Mouse (Mus musculus): ENCODE measurements around the gene Ly6g5c.
"Not testable (repeated sequence)": the region's sequence is repeated elsewhere in the genome, so short reads cannot be mapped to it uniquely, and the experiment has no call there.

The Ly6g5c gene

DNA sequence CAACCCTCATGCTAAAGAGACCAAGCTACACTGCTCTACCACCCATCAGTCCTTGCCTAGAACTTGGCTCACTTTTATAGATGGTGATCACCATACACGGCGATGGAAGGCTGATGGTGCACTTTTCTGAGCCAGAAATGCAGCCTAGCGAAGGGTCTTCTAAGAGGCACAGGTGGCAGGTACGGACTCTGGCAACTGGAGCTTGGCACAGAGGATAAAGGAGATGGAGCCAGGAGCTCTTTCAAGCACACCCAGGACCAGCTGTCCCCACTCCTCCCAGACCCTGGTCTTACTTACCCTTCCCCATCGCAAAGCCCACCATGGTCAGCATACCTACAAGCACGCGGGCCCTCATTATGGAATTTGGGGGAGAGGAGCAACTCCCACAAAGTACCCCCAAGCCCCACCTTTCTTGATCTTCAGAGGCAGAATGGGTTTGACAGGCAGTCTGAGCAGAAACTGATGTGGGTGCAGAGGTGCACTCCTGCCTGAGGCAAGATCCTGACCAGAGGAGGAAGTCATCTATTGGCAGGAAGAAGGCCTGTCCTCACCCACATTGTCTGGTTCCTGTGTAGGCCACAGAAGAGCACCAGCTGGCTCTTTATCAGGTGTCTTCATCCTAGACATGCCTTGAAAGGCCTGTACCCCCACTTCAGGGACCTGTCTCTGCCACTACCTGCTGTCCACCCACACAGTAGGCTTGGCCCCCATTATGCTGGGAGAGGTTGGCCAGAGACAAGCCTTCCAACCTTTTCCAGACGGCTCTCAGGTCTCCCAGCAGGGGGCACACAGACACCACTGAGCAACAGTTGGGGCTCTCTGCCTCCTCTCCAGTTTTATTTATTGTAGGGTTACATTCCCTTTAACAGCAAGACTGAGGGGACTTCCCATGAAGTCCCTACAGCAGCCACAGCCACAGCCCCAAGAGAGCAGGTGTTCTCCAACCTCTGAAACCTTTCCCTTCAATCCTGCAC, 7.3 kb downstream of the Ly6g5c start, which contains the start of gene Ly6g5b:
Gene Ly6g5b (minus strand): TSS at position 383 of the 974 bp plus-strand sequence.
- peak; percentile 49 for DNase-seq

DNA sequence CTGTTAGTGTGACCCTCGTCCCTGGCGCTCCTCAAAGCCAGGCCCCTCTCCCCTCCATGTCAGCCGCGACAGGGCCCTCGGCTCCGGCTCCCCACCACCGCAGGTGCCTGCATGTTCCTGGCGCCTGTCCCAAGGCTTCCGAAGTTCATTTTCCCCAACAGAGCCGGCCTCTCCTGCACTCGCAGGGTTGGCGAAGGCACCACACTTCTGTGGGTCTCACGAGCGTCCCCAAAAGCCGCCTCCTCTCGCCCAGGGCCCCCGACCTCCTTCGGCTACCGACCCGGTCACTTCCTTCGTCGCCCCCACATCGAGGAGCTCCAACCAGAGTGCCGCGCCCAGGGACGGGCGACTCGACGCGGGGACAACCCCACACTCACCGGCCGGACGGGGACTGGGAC, 12.7 kb downstream of the Ly6g5c start:
- no peak for DNase-seq

DNA sequence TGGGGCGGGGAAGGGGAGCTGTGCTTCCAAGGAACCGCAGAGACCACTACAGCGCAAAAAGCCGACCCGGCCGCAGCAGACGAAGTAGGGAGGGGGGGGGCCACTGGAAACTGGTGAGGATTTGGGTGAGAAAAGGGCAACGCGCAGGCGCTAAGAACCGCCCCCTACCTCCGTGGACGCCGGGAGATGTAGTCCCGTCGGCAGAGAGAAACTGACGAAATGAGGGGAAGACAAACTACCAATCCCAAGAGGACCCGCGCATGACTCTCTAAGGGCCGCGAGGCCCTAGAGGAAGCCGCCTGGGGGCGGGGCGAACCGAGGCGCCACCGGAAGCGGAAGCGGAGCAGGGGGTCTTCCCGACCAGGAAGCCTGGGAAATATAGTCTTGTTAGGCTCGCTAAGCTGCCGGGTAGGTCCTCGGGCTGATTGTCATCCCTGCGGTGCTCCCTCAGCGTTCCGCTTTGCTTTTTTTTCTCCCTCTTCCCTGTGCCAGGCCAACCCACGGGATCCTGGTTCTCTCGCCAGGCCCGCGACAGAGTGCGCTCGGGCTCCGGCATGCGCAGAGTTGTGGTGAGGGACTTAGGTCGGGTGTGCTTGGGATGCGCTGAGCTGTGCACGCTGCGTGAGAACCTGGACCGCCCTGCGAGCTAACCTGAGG, 13.2 kb downstream of the Ly6g5c start, which contains the start of gene Gpank1:
Gene Gpank1 (plus strand): TSS at position 313 of the 657 bp plus-strand sequence.
- peak; percentile 96 for DNase-seq

DNA sequence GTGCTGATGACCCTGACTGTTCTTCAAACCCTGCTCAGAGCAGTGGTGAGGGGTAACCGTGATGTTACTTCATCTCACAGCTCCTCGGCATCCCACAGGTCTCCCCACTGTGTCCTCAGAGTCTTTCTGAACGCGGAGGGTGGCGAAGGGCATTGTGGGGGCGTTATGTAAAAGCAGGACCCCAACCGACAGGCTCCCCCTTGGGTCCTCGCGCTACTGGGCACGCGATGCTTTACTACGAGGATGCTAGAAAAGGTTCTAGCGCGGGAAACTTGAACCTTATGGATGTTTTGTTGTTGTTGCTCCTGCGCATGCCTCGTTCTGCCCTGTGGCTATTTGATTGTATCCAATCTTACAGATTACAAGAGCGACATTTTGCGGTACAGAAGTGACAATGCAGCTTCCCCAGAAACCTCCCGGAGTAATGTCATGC, 13.8 kb downstream of the Ly6g5c start, which contains the start of gene Csnk2b:
Gene Csnk2b (minus strand): TSS at position 183 of the 433 bp plus-strand sequence.
- DNase-seq: peak; percentile 44

DNA sequence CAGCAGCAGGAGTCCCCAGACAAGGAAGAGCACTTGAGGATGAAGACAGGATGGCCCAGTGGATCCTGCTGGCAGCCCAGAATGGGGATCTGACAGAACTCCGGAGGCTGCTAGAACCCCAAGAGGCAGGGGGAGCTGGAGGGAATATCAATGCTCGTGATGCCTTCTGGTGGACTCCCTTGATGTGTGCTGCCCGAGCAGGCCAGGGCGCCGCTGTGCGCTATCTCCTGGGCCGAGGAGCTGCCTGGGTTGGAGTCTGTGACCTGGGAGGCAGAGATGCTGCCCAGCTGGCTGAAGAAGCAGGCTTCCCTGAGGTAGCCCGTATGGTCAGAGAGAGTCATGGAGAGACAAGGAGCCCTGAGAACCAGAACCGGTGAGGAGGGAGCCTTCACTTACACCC, 15.2 kb downstream of the Ly6g5c start:
- DNase-seq: not testable (repeated sequence)

DNA sequence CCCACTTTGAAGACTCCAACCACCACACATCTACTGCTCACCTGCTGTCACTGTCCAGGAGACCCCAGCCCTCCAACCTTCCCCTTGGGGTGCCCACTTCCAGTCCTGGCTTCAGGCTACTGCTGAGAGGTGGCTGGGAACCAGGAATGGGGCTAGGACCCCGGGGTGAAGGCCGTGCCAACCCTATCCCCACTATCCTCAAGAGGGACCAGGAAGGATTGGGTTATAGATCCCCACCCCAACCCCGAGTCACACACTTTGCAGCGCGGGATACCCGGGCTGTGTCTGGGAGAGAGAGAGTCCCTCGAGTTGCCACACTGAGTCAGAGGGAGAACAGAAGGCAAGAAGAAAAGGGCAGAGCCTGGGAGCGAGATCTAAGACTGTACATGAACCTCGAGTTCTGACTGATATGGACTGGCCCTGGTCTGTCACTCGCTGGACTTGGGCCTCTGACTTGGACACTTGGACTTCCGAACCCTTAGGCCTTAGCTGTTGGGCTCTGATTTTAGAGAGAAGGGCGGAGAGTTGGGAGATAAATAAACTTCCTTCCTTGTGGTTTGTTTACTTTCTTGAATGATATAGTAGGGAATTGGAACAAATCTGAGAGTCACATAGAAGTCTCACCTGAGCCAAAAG, 16.3 kb downstream of the Ly6g5c start:
- not testable (repeated sequence) for DNase-seq

DNA sequence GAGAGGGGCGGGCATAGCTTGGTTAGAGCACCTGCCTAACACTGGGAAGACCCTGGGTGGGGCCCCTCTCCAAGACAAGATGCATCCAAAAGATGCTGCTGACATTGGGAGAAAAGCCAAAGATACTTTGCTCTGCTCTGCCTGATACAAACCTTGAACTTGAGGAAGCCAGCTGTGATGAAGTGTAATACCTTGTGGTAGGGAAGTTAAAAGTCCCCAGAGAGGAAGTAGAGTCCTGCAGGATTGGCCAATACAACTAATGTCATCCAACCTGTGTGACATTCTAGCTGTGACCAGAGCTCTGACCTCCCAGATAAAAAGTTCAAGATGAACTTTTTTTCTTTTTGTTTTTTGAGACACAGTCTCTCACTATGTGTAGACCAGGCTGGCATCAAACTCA, 17.0 kb downstream of the Ly6g5c start:
- no peak for DNase-seq

DNA sequence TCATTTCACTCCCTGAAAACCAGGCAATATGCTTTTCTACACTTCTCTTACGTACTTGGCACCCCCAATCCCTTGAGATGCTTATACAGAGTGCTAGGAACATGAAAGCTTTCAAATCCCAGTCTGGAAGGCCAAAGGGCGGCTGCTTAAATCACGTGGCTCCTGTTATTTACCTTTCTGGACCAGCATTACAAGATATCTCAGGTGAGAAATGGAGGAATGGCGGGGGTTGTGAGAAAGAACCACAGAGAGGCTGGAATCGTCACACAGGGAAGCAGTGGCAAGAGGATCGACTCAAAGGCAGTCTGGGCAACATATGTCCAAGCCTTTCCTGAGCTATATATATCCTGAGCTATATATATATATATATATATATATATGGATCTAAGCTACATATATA, 17.5 kb downstream of the Ly6g5c start:
- no peak for DNase-seq

DNA sequence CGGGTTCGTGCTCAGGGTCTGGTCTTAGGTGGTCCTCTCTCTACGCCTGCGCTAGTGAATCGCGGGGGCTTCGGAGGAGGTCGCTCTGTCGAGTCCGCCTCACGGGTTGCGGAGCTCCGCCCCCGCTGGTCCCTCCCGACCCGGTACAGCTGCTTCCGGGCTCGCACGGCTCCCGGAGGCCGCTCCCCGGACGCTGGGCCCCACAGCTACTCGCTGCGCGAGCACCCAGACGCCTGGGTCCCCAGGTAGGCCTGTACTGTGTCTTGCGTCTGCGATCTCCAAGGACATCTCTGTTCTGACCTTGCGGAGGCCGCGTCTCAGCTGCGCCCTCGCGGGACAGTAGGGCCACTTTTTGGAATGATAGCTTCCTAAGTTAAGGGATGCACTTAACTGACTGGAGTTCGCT, 18.1 kb downstream of the Ly6g5c start, which contains the start of gene D17H6S53E:
Gene D17H6S53E (plus strand): TSS at position 168 of the 406 bp plus-strand sequence.
- peak; percentile 89 for DNase-seq

DNA sequence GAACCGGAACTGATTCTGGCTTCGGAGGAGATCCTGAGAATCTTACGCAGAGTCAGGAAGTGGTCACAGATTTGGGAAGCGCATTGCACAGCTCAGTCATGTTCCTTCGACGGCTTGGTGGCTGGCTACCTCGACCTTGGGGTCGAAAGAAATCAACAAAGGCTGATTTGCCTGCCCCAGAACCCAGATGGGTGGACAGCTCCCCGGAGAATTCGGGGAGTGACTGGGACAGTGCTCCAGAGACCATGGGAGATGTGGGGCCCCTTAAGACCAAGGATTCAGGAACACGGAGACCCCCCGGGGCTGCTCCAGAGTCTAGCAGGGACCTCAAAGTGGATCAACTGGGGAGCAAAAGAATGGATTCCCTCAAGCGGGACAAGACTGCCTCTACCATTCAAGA, 18.9 kb downstream of the Ly6g5c start:
- DNase-seq: no peak

DNA sequence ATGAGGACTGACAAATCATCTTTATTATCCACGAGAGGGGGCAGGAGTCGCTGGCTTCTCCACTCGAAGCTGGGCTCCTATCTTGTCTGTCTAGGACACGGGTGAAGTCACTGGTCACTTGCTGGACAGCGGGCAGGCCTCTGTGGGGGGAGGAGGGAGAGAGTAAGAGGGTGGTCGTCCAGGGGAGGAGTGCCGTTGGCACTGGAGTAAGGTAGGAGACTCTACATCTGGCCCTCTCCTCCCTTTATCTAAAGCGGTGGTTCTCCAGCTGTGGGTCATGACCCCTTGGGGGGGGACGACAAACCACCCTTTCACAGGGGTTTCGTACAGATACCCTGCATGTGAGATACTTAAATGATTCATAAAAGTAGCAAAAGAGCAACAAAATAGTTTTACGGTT, 20.9 kb downstream of the Ly6g5c start:
- DNase-seq: no peak

DNA sequence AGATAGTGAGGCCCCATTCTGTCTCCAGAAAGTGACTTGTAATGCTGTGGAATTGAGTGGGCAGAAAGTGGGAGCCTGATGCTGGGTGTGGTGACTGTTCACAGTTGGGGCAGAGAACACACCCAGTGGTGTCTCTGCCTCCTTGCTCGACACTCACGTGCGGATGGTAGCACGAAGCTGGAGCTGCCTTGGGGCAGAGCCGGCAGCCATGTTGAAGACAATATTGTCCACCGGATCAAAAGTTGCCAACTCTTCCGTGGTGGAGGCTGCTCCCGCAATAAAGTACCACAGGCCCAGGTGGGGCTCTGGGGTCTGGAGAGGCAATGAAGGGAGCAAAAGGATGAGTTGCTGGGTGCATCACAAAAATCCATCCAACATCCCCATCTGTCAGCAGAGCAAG, 23.0 kb downstream of the Ly6g5c start:
- no peak for DNase-seq

DNA sequence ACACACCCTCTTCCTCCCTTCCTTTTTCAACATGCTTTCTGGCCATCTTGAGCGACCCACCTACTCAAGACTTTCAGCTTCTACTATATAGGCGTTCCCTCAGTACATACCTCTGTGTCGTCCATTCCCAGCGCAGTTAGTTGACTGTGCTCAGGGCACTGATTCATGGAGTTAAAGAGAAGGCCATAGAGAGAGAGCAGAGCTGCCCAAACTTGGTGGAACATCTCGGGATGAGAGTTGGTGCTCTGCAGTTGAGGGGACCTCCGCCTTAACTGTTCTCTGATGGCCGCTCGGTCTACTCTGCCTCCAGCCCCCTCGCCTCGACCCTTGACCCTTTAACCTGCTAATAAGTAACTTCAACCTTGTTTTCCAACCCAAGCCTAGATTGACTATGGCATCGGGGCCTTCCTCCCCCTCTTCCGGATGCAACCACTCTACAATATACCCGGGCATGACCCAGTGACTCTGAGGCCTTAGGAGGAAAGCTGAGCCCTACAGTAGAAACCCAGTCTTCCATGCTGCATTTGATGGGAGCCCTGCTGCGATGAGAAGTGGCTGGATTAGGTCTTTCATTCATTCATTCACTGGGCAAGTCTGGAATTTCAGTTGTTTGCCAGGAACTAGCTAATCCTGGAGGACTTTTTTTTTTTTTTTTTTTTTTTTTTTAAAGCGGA, 23.6 kb downstream of the Ly6g5c start, which contains the start of gene Apom:
Gene Apom (minus strand): TSS at position 551 of the 674 bp plus-strand sequence.
- DNase-seq: peak; percentile 43

DNA sequence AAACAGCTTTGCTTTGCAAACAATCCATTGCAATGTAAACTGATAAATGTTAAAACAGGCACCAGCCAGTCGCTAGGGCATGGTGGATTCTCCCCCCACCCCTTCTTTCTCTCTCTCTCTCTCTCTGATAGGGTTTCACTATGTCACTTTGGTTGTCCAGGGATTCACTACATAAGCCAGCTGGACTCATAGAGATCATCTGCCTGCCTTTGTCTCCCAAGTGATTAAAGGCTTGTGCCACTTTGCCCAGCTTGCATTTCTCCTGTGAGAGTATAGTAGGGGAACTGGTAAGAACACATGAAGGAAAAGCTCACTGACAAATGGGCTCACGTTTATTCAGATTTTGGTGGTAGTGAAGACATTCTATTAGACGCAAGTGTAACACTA, 24.1 kb downstream of the Ly6g5c start:
- DNase-seq: no peak

DNA sequence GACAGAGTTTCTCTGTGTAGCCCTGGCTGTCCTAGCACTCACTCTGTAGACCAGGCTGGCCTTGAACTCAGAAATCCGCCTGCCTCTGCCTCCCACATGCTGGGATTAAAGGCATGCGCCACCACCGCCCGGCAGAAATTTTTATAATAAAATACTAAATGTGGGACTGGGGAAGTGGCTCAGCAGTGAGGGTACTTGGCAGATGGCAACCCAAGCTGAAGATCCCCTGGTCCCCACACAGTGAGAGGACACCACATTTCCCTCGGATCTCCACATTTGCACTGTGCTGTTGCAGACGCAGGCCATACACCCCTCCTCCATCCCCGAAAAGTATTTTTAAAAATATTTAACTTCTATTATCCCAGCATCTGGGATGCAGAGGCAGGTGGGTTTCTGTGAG, 25.4 kb downstream of the Ly6g5c start:
- no peak for DNase-seq

DNA sequence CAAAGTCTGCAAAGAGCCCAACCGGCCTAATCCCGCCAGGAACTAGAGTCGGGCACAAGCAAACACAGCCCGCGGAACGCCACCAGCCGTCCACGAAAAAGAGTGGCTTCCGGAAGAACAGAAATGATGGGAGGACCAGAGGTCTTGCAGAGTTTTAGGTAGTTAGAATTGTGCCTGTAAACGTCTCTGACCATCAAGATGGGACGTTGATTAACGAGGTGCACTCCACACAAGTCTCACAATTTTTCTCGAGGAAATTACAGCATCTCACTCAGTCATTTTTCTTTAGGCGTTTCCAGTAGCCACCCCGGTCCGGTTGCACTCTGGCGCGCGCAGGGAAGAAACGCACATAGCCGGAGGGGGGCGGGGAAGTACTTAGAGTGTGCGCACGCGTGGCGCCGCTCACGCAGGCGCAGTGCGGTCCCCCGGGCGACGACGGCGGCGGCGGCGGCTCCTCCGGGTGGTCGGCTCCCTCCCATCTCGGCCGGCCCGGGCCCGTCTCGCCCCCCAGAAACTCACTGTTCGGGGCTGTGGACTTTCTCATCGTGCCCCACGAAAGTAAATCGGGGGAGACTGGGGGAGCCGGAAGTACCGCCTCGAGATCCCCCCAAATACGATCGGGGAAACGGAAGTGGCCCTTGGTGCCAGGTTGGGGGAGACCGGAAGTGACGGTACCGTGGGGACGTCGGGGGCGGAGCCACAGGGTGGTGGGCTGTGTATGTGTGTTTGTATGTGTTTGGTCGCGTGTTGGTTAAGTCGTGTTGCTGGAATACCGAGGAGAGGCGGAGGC, 26.9 kb downstream of the Ly6g5c start, which contains the start of gene Bag6:
Gene Bag6 (plus strand): TSS at position 378 of the 790 bp plus-strand sequence.
- peak; percentile 93 for DNase-seq

DNA sequence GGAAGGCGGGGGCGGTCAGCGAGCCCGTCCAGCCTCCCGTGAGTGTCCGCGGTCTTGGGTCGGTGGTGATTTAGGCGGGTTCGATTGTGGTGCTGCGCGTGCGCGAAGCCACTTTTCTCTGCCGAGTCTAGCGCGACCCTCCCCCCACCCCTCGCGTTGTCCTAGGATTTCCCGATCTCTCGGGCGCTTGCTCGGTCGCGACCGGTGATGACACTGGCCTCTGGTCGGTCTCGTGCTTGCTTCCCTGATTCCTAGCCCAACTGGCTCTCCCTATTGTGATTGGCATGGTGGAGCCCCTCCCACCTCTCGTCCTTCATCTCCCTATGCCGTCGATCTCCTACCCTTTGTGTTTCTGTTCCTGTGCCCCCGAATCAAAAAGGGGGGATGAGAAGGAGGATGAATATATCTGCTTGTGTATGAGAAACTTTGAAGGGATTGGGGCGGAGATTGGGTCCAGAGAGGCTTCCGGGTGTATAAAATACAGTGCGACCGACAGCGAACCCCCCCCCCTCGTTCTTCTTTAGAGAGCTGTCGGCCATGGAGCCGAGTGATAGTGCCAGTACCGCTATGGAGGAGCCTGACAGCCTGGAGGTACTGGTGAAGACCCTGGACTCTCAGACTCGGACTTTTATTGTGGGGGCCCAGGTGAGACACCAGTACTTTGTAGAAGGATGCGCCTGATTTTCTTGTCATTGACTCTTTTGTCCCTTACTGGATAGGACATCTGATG, 27.7 kb downstream of the Ly6g5c start:
- no peak for DNase-seq

DNA sequence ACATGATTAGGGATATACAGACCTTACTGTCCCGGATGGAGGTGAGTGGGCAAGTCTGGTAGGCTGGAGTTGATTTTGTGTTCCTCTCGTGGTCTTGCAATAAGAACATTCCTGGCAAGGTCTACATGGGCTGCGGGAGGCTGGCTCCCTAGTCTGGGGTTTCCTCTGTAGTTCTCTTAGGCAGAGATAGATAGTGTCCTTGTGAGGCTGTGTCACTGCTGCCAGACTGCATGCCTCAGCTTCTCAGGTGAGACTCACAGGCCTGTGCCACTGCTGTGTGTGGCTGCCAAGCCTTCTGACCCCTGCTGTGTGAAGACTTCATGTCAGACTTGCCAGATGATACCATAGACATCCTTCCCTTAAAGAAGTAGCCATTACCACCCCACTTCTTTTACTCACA, 31.2 kb downstream of the Ly6g5c start:
- DNase-seq: no peak

DNA sequence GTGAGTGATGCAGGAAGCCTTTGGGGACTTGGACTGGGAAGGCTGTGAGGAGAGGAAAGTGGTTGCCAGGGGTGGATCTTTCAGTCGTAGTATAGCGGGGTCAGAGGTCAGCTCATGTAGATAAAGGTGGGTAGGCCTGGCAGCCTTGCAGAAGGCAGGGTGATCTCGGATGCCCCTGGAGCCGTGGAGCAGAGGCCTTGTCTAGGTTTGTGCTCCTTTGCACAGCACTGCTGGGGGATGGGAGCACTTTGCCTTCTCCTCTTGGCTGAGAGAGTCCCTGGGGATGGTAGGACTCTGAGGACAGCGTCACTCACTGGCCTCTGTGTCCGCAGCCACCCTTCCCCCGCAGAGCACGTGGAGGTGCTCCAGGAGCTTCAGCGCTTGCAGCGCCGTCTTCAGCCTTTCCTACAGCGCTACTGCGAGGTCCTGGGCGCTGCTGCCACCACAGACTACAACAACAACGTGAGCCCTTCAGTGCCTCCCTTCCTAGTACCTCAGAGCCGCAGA, 32.5 kb downstream of the Ly6g5c start:
- DNase-seq: no peak

DNA sequence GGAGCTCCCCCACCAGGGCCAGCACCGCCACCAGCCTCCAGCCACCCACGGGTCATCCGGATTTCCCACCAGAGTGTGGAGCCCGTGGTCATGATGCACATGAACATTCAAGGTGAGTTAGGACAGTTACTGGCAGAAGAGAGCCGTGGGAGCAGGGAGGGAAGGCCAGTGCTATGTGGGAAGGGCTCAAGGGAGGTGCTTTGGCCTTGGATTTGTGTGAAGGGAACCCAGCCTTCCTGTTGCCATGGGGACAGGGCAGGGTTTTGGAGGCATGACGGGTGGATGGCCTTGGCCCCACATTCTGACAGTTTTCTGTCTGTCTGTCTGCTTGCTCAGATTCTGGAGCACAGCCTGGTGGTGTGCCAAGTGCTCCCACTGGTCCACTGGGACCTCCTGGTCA, 33.9 kb downstream of the Ly6g5c start:
- no peak for DNase-seq

DNA sequence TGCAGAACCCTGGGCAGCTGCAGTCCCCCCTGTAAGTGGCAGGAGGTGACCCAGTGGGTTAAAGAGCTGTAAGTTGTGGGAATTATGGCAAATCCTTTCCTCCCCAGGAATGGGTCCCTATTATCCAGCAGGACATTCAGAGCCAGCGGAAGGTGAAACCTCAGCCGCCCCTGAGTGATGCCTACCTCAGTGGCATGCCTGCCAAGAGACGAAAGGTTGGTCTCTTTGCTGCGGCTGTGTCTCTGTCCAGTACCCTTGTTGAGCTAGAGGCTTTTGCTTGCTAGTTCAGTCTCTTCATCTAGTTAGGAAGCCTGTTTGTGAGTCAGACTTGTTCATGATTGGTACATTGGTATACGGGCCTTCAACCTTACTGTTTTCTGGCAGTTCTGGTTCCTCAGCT, 38.1 kb downstream of the Ly6g5c start:
- no peak for DNase-seq
